Mouse (Mus musculus): ENCODE measurements around the gene Fbln2. TPM values are rescaled to one million over a fixed set of nuclear protein-coding genes. Genes with fewer than 3 reads are reported as not detected.

The Fbln2 gene
- polyA plus RNA-seq, 1 experiment from 2014 or later = 19.5 TPM

DNA sequence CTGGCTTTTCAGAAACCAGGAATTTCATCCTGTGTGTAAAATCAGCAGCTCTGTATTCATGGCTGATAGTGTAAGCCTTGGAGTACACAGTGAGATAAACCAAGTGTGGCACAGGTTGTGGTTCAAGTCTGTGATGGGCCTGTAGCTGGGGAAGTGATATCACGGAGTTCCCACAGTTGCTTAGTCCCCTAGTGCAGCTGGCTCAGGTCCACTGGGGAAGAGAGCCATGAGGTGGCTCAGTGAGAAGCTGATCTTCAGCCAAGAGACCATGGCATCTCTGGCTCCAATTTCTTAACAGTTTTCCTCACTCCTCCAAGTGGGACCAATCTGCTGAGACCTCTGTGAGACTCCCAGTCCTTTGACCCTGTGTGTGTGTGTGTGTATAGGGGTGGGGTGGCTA, 54.4 kb downstream of the Fbln2 start:
- no peak for TF ChIP-seq CTCF (IDR thresholded peaks at IDR 0.05; ENCODE audit: low read depth)
- Histone ChIP-seq H3K27ac (ENCODE audit: low read depth, low read length) (no peak overlapping the region), H3K9me3 (ENCODE audit: control insufficient read depth) (no peaks in the 10 kb centered on the region), H3K4me2 (replicated peaks; ENCODE audit: low read depth) (no peak overlapping the region), H3K36me3 (ENCODE audit: control insufficient read depth, insufficient read depth) (no peaks in the 10 kb centered on the region), H3K4me3 (ENCODE audit: low read depth, low read length) (no peak overlapping the region), H3K9ac (ENCODE audit: low read depth, low read length) (no peak overlapping the region), H3K4me1 (replicated peaks; ENCODE audit: control insufficient read depth, insufficient read depth, low read length) (no peaks in the 10 kb centered on the region), H3K27me3 (replicated peaks; ENCODE audit: control insufficient read depth, insufficient read depth, low read length) (no peaks in the 10 kb centered on the region)
- 79% methylated on average over 1 of the region's 1 CpGs for WGBS
- no peak for ATAC-seq

DNA sequence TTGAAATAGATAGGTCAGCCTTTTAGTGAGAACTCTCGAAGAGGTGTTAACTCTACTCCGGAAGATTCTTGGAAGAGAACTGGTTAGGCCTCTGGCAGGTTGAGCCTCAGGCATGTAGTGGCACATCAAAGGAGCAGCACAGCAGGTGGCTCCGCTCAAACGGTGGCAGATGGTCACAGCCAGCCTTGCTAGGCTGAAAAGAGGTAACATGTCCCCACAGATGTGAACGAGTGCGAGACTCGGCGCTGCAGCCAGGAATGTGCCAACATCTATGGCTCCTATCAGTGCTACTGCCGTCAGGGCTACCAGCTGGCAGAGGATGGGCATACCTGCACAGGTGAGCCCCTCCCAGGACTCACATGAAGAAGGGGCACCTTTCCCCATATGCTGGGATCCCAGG, 56.1 kb downstream of the Fbln2 start:
- no peak for TF ChIP-seq CTCF (IDR thresholded peaks at IDR 0.05; ENCODE audit: low read depth)
- H3K9ac ChIP-seq (ENCODE audit: low read depth, low read length) = no peak overlapping the region
- no peaks in the 10 kb centered on the region for H3K36me3 ChIP-seq (ENCODE audit: control insufficient read depth, insufficient read depth)
- H3K27ac ChIP-seq (ENCODE audit: low read depth, low read length) = no peak overlapping the region
- H3K4me2 ChIP-seq (replicated peaks; ENCODE audit: low read depth) = no peak overlapping the region
- H3K4me1 ChIP-seq (replicated peaks; ENCODE audit: control insufficient read depth, insufficient read depth, low read length) = no peaks in the 10 kb centered on the region
- 62% methylated on average over 9 of the region's 9 CpGs for WGBS
- no peak for ATAC-seq
- H3K9me3 ChIP-seq (ENCODE audit: control insufficient read depth) = no peaks in the 10 kb centered on the region
- H3K27me3 ChIP-seq (replicated peaks; ENCODE audit: control insufficient read depth, insufficient read depth, low read length) = no peaks in the 10 kb centered on the region
- no peak overlapping the region for H3K4me3 ChIP-seq (ENCODE audit: low read depth, low read length)

GRCm38 (mm10) chr6:91277549-91277948, 65.3 kb downstream of the Fbln2 start:
- H3K4me1 ChIP-seq (replicated peaks; ENCODE audit: control insufficient read depth, insufficient read depth, low read length) = no peaks in the 10 kb centered on the region
- H3K9me3 ChIP-seq (ENCODE audit: control insufficient read depth) = no peaks in the 10 kb centered on the region
- H3K27me3 ChIP-seq (replicated peaks; ENCODE audit: control insufficient read depth, insufficient read depth, low read length) = 0 out of 2 replicates have a peak, but pooled peaks cover 10% of the 10 kb centered on the region
- no peak overlapping the region for H3K9ac ChIP-seq (ENCODE audit: low read depth, low read length)
- no peak for ATAC-seq
- under 1% methylated on average over 7 of the region's 7 CpGs for WGBS
- no peak overlapping the region for H3K4me3 ChIP-seq (ENCODE audit: low read depth, low read length)
- no peaks in the 10 kb centered on the region for H3K36me3 ChIP-seq (ENCODE audit: control insufficient read depth, insufficient read depth)
- H3K27ac ChIP-seq (ENCODE audit: low read depth, low read length) = no peak overlapping the region
- peak; percentile 89 for TF ChIP-seq CTCF (IDR thresholded peaks at IDR 0.05; ENCODE audit: low read depth)
- H3K4me2 ChIP-seq (replicated peaks; ENCODE audit: low read depth) = no peak overlapping the region

DNA sequence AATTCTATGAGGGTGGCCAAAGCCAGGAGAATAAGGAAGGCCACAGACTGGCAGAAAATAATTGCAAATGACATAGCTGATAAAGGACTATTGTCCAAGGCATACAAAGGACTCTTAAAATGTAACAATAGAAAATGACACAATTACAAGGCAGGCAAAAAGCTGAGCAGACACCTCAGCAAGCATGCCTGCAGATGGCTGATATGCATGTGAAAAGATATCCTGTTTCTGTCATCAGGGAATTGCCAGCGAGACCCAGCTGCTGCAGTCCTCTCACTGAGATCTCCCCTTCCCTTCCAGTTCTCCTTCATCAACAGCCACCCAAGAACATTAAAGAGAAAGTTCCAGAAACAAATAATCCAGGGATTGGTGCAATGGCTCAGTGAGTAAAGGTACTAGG, 66.0 kb downstream of the Fbln2 start:
- Histone ChIP-seq H3K4me3 (ENCODE audit: low read depth, low read length) (no peak overlapping the region), H3K4me2 (replicated peaks; ENCODE audit: low read depth) (no peak overlapping the region), H3K27me3 (replicated peaks; ENCODE audit: control insufficient read depth, insufficient read depth, low read length) (0 out of 2 replicates have a peak, but pooled peaks cover 10% of the 10 kb centered on the region), H3K36me3 (ENCODE audit: control insufficient read depth, insufficient read depth) (no peaks in the 10 kb centered on the region), H3K4me1 (replicated peaks; ENCODE audit: control insufficient read depth, insufficient read depth, low read length) (no peaks in the 10 kb centered on the region), H3K9me3 (ENCODE audit: control insufficient read depth) (no peaks in the 10 kb centered on the region), H3K27ac (ENCODE audit: low read depth, low read length) (no peak overlapping the region), H3K9ac (ENCODE audit: low read depth, low read length) (no peak overlapping the region)
- no peak for TF ChIP-seq CTCF (IDR thresholded peaks at IDR 0.05; ENCODE audit: low read depth)
- 73% methylated on average over 1 of the region's 1 CpGs for WGBS
- no peak for ATAC-seq

DNA sequence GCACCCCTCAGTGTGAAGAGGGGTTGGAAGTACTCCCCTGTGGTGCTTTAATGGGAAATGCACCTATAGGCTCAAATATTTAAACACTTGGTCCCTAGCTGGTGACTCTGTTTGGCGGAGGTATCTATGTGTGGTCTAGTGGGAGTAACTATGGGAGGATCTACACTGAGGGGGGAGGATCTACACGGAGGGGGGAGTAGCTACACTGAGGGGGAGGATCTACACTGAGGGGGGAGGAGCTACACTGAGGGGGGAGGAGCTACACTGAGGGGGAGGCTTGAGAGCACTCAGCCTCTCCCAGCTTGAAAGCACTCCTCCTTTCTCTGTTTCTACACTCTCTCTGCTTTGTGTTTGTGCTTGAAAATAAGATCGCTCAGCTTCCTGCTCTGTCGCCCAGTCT, 67.2 kb downstream of the Fbln2 start:
- H3K9ac ChIP-seq (ENCODE audit: low read depth, low read length) = no peak overlapping the region
- H3K4me2 ChIP-seq (replicated peaks; ENCODE audit: low read depth) = no peak overlapping the region
- no peak for TF ChIP-seq CTCF (IDR thresholded peaks at IDR 0.05; ENCODE audit: low read depth)
- no peaks in the 10 kb centered on the region for H3K36me3 ChIP-seq (ENCODE audit: control insufficient read depth, insufficient read depth)
- H3K4me1 ChIP-seq (replicated peaks; ENCODE audit: control insufficient read depth, insufficient read depth, low read length) = no peaks in the 10 kb centered on the region
- no peak for ATAC-seq
- no peaks in the 10 kb centered on the region for H3K9me3 ChIP-seq (ENCODE audit: control insufficient read depth)
- 18% methylated on average over 4 of the region's 4 CpGs for WGBS
- no peak overlapping the region for H3K4me3 ChIP-seq (ENCODE audit: low read depth, low read length)
- H3K27ac ChIP-seq (ENCODE audit: low read depth, low read length) = no peak overlapping the region
- peaks cover 15% of the 10 kb centered on the region; the same call in 1 of the 2 replicates for H3K27me3 ChIP-seq (replicated peaks; ENCODE audit: control insufficient read depth, insufficient read depth, low read length)

- WGBS = 3% methylated on average over 6 of the region's 6 CpGs
- H3K4me2 ChIP-seq (replicated peaks; ENCODE audit: low read depth) = no peak overlapping the region
- H3K9ac ChIP-seq (ENCODE audit: low read depth, low read length) = no peak overlapping the region
- H3K27ac ChIP-seq (ENCODE audit: low read depth, low read length) = no peak overlapping the region
- no peak overlapping the region for H3K4me3 ChIP-seq (ENCODE audit: low read depth, low read length)
- no peaks in the 10 kb centered on the region for H3K9me3 ChIP-seq (ENCODE audit: control insufficient read depth)
- TF ChIP-seq CTCF (IDR thresholded peaks at IDR 0.05; ENCODE audit: low read depth) = peak; percentile 98
- no peak for ATAC-seq
- no peaks in the 10 kb centered on the region for H3K36me3 ChIP-seq (ENCODE audit: control insufficient read depth, insufficient read depth)
- H3K4me1 ChIP-seq (replicated peaks; ENCODE audit: control insufficient read depth, insufficient read depth, low read length) = no peaks in the 10 kb centered on the region
- H3K27me3 ChIP-seq (replicated peaks; ENCODE audit: control insufficient read depth, insufficient read depth, low read length) = peaks cover 33% of the 10 kb centered on the region
Measured at GRCm38 (mm10) chr6:91281206-91281605, 69.0 kb downstream of the Fbln2 start.

- Histone ChIP-seq H3K4me3 (ENCODE audit: low read depth, low read length) (no peak overlapping the region), H3K27ac (ENCODE audit: low read depth, low read length) (no peak overlapping the region), H3K9me3 (ENCODE audit: control insufficient read depth) (no peaks in the 10 kb centered on the region), H3K36me3 (ENCODE audit: control insufficient read depth, insufficient read depth) (no peaks in the 10 kb centered on the region), H3K4me2 (replicated peaks; ENCODE audit: low read depth) (no peak overlapping the region), H3K4me1 (replicated peaks; ENCODE audit: control insufficient read depth, insufficient read depth, low read length) (no peaks in the 10 kb centered on the region), H3K27me3 (replicated peaks; ENCODE audit: control insufficient read depth, insufficient read depth, low read length) (peaks cover 37% of the 10 kb centered on the region), H3K9ac (ENCODE audit: low read depth, low read length) (no peak overlapping the region)
- 56% methylated on average over 5 of the region's 5 CpGs for WGBS
- no peak for TF ChIP-seq CTCF (IDR thresholded peaks at IDR 0.05; ENCODE audit: low read depth)
- no peak for ATAC-seq
Measured at GRCm38 (mm10) chr6:91281747-91282146, 69.5 kb downstream of the Fbln2 start.

Measured in intestine, postnatal 0 days (tissue).